Mouse (Mus musculus) kidney, embryonic 16.5 days (tissue): ENCODE results near the gene Josd1. TPM values are rescaled to one million over a fixed set of nuclear protein-coding genes. Genes with fewer than 3 reads are reported as not detected.

Source experiments
- ATAC-seq: fragments of 200-750 bp; cut with Nextera tagmentation; 2 replicates; pipeline ENCODE4 v1.8.0; 2017; ENCODE audit warnings: moderate TSS enrichment; ENCODE audit not compliant: low FRiP score, low TSS enrichment
- H3K27ac ChIP-seq: fragments of 300-500 bp; sonication (generic); 2 replicates; pipeline ENCODE4 v1.5.1; 2014; ENCODE audit warnings: low read length
- H3K27me3 ChIP-seq: fragments of 300-500 bp; sonication (generic); 2 replicates; pipeline ENCODE4 v1.6.1; 2014; ENCODE audit warnings: low read length, control low read depth, mixed read lengths; ENCODE audit not compliant: insufficient read depth
- H3K36me3 ChIP-seq: fragments of 300-500 bp; sonication (generic); 2 replicates; pipeline ENCODE4 v1.6.1; 2014; ENCODE audit warnings: low read length, control low read depth, mixed read lengths; ENCODE audit not compliant: insufficient read depth
- H3K4me1 ChIP-seq: fragments of 300-500 bp; sonication (generic); 2 replicates; pipeline ENCODE4 v1.6.1; 2014; ENCODE audit warnings: low read length, control low read depth, mixed read lengths; ENCODE audit not compliant: insufficient read depth
- H3K4me2 ChIP-seq: fragments of 300-500 bp; sonication (generic); replicated peaks from 2 replicates; pipeline ENCODE4 v1.6.1; 2014; ENCODE audit warnings: low read depth, low read length
- H3K4me3 ChIP-seq: fragments of 300-500 bp; sonication (generic); 2 replicates; pipeline ENCODE4 v1.5.1; 2014; ENCODE audit warnings: mild to moderate bottlenecking, low read length
- H3K9ac ChIP-seq: fragments of 300-500 bp; sonication (generic); replicated peaks from 2 replicates; pipeline ENCODE4 v1.6.1; 2014; ENCODE audit warnings: low read length
- H3K9me3 ChIP-seq: fragments of 300-500 bp; sonication (generic); 2 replicates; pipeline ENCODE4 v1.6.1; 2016; ENCODE audit warnings: low read length, control low read depth
- WGBS: fragments of 180-500 bp; shearing (Covaris S2); extraction: QIAGEN DNeasy Blood & Tissue Kit; methylation state at CpG from one replicate; pipeline ENCODE4 v1.1.7; 2014; 5-methylcytosine and 5-hydroxymethylcytosine counted together
- polyA plus RNA-seq: library from polyadenylated mRNA; unstranded; fragments of >200 nt; fragmentation: Nextera tagmentation; extraction: Ambion mirVana; gene quantifications from 2 replicates; pipeline ENCODE4 v1.2.1, GENCODE M21; 2015

Gene Josd1
- polyA plus RNA-seq, 1 experiment from 2014 or later, result 18.2 TPM

DNA sequence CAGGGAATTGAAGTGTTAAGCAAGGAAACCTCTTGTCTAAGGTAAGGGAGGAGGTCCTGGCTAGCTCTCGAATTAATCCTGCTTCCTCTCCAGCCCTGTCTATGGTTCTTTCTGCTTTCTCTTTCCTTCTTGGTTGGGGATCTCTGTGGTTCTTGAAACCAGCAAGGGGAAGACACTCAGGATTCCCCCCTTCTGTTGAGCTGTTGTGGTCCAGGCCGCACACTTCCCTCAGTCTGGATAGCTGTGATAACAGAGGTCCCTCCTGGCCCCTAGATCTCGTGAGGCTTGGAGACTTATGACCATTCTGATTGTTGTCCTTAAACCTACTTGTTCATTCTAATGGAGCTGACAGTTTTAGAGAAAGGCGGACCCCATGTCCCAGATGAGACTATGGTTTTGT lies 6.8 kb upstream of the Josd1 start:
- H3K36me3 ChIP-seq, result 0 out of 2 replicates have a peak, but pooled peaks cover 3% of the 10 kb centered on the region
- no peak overlapping the region for H3K27ac ChIP-seq
- peaks cover 53% of the 10 kb centered on the region for H3K4me1 ChIP-seq
- H3K4me3 ChIP-seq, result no peak overlapping the region
- no peaks in the 10 kb centered on the region for H3K9me3 ChIP-seq
- 91% methylated on average over 4 of the region's 4 CpGs for WGBS
- no peak overlapping the region for H3K4me2 ChIP-seq
- no peak overlapping the region for H3K9ac ChIP-seq
- H3K27me3 ChIP-seq, result no peaks in the 10 kb centered on the region
- ATAC-seq, result no peak

DNA sequence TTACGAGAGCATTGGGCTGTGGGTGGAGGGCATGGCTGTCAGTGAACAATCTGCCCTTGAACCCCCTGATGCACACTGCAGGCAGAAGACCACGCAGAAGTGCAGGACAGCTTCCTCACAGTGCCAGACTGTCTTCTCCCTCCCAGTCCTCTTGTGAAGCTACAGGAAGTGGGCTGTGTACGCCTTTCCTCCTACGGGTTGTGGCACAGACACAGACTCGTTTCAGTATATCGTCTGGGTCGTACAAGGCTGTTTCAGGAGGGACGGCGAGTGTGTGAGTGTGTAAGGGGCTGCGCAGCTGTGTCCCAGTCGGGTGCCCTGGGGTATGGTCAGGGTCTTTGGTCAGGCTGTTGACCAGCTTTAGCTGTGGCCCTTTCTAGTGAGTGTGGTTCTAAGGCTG lies 6.0 kb upstream of the Josd1 start:
- no peak overlapping the region for H3K4me2 ChIP-seq

GRCm38 (mm10) chr15:79692334-79692733 lies 4.6 kb upstream of the Josd1 start:
- peak overlapping the region; percentile 76; the same call in 1 of the 2 replicates for H3K4me2 ChIP-seq
- H3K27ac ChIP-seq, result no peak overlapping the region
- H3K36me3 ChIP-seq, result 0 out of 2 replicates have a peak, but pooled peaks cover 3% of the 10 kb centered on the region
- H3K4me1 ChIP-seq, result peaks cover 55% of the 10 kb centered on the region
- no peak overlapping the region for H3K9ac ChIP-seq
- ATAC-seq, result no peak
- 51% methylated on average over 5 of the region's 5 CpGs for WGBS
- no peaks in the 10 kb centered on the region for H3K27me3 ChIP-seq
- no peaks in the 10 kb centered on the region for H3K9me3 ChIP-seq
- H3K4me3 ChIP-seq, result no peak overlapping the region

More for the DNA sequence above, 6.0 kb upstream of the Josd1 start:
- 69% methylated on average over 11 of the region's 11 CpGs for WGBS
- no peaks in the 10 kb centered on the region for H3K27me3 ChIP-seq
- no peak overlapping the region for H3K9ac ChIP-seq
- no peak for ATAC-seq
- H3K9me3 ChIP-seq, result no peaks in the 10 kb centered on the region
- H3K36me3 ChIP-seq, result 0 out of 2 replicates have a peak, but pooled peaks cover 3% of the 10 kb centered on the region
- no peak overlapping the region for H3K27ac ChIP-seq
- peaks cover 57% of the 10 kb centered on the region for H3K4me1 ChIP-seq
- H3K4me3 ChIP-seq, result 0 out of 2 replicates have a peak overlapping the region, but pooled peaks have one; percentile 5

- ATAC-seq, result peak; percentile 9
- H3K4me1 ChIP-seq, result peaks cover 48% of the 10 kb centered on the region
- peak overlapping the region; percentile 76 for H3K4me2 ChIP-seq
- H3K36me3 ChIP-seq, result 0 out of 2 replicates have a peak, but pooled peaks cover 3% of the 10 kb centered on the region
- 0% methylated on average over 45 of the region's 53 CpGs for WGBS
- peak overlapping the region; percentile 75 for H3K27ac ChIP-seq
- no peaks in the 10 kb centered on the region for H3K9me3 ChIP-seq
- H3K27me3 ChIP-seq, result no peaks in the 10 kb centered on the region
- H3K4me3 ChIP-seq, result peak overlapping the region; percentile 91
- H3K9ac ChIP-seq, result peak overlapping the region; percentile 91
Measured at GRCm38 (mm10) chr15:79691023-79691508, 3.3 kb upstream of the Josd1 start.

GRCm38 (mm10) chr15:79690426-79691022 lies 2.8 kb upstream of the Josd1 start, which contains the start of gene Gtpbp1:
TSS of gene Gtpbp1 (plus strand) at chr15:79690845.
- Histone ChIP-seq H3K9ac (peak within 1 kb of the TSS; percentile 91), H3K4me1 (peaks cover 53% of the 10 kb centered on the region), H3K9me3 (no peaks in the 10 kb centered on the region), H3K27me3 (no peaks in the 10 kb centered on the region), H3K36me3 (0 out of 2 replicates have a peak, but pooled peaks cover 3% of the 10 kb centered on the region), H3K4me2 (peak within 1 kb of the TSS; percentile 84), H3K27ac (peak within 1 kb of the TSS; percentile 75), H3K4me3 (peak within 1 kb of the TSS; percentile 91)
- ATAC-seq, result peak; percentile 97
- under 1% methylated on average over 45 of the region's 45 CpGs for WGBS

DNA sequence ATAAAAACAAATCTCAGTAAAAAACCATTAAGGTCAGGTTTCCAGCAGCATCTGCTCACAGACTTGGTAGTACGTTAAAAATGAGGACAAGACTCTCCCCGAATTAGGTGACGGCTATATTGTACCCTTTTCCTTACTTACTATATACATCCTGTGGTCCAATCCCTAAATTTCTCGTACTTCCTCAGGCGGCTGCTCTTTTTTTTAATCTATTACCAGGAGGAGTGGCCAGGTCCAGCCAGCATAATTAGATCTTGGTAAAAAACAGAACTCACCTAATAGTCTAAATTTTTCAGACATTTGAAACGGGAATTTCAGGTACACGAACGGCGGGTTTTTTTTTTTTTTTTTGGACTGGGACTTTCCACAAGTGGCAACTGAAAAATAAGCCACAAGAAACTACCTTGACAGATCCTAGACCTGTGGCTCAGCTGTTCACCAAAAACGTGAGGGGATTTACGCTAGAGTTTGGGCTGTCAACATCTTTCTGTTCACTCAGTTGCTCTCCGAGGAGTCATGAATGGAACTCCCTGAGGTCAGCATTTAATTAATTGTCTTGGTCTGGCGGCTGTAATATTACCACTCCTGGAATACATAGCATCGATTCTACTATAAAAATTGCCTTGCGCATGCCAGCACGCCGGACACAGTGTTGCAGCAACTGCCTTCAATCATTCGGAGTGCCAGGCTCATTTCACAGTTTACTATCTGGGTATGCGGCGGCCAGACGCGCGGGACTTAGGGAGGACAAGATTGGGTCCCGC lies 2.1 kb upstream of the Josd1 start:
- H3K4me2 ChIP-seq, result peak overlapping the region; percentile 84
- H3K4me3 ChIP-seq, result peak overlapping the region; percentile 91
- H3K36me3 ChIP-seq, result 0 out of 2 replicates have a peak, but pooled peaks cover under 1% of the 10 kb centered on the region
- 7% methylated on average over 24 of the region's 24 CpGs for WGBS
- H3K9ac ChIP-seq, result peak overlapping the region; percentile 56
- H3K9me3 ChIP-seq, result no peaks in the 10 kb centered on the region
- H3K27me3 ChIP-seq, result no peaks in the 10 kb centered on the region
- H3K4me1 ChIP-seq, result peaks cover 60% of the 10 kb centered on the region
- no peak for ATAC-seq
- H3K27ac ChIP-seq, result peak overlapping the region; percentile 53; the same call in 1 of the 2 replicates

DNA sequence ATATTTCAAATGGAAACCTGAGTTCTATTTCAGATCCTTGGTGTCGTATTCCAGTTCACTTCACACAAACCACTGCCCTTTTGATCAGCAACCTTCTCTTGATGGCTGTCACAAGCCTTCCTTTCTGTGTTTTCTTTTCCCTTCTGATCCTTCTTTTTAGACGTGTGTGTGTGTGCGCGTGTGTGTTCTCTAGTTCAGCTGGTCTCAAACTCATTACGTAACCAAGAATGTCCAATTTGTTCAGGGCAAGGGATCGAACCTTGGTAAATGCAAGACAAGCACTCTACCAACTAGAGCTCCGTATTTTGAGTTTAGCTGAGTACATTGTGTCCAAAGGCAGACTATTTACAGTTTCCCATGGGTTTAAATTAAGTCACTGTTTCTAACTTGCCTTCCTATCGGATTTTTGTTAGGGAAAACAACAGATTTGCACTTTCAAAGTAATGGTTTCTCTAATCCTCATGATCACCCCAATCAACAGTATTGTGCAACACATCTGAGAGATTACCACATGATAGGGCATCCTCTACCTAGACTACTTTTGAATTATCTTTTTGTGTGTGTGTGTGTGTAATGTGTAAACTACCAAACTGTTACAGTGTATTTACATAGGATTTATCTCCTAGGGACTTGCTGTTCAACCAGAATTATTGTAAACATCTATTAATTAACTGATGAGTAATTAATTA lies 693 bp upstream of the Josd1 start:
- Histone ChIP-seq H3K9me3 (no peaks in the 10 kb centered on the region), H3K4me1 (peaks cover 67% of the 10 kb centered on the region)
- 2% methylated on average over 8 of the region's 8 CpGs for WGBS

GRCm38 (mm10) chr15:79687175-79687574 lies 544 bp downstream of the Josd1 start:
- Histone ChIP-seq H3K4me3 (peak overlapping the region; percentile 83), H3K27ac (peak overlapping the region; percentile 97), H3K4me2 (peak overlapping the region; percentile 79), H3K9me3 (no peaks in the 10 kb centered on the region), H3K4me1 (peaks cover 69% of the 10 kb centered on the region), H3K9ac (peak overlapping the region; percentile 95), H3K27me3 (no peaks in the 10 kb centered on the region), H3K36me3 (no peaks in the 10 kb centered on the region)
- WGBS, result 1% methylated on average over 25 of the region's 33 CpGs
- no peak for ATAC-seq

More for the DNA sequence above, 693 bp upstream of the Josd1 start:
- H3K4me2 ChIP-seq, result peak overlapping the region; percentile 79
- H3K27me3 ChIP-seq, result no peaks in the 10 kb centered on the region
- no peaks in the 10 kb centered on the region for H3K36me3 ChIP-seq
- ATAC-seq, result no peak
- peak overlapping the region; percentile 83 for H3K4me3 ChIP-seq
- peak overlapping the region; percentile 95 for H3K9ac ChIP-seq
- peak overlapping the region; percentile 97 for H3K27ac ChIP-seq

GRCm38 (mm10) chr15:79686046-79686869 lies 1.5 kb downstream of the Josd1 start:
- no peaks in the 10 kb centered on the region for H3K27me3 ChIP-seq
- peaks cover 63% of the 10 kb centered on the region for H3K4me1 ChIP-seq
- no peak overlapping the region for H3K27ac ChIP-seq
- H3K9ac ChIP-seq, result peak overlapping the region; percentile 95
- no peaks in the 10 kb centered on the region for H3K9me3 ChIP-seq
- H3K4me2 ChIP-seq, result peak overlapping the region; percentile 79
- H3K4me3 ChIP-seq, result peak overlapping the region; percentile 83
- no peaks in the 10 kb centered on the region for H3K36me3 ChIP-seq
- no peak for ATAC-seq
- WGBS, result 14% methylated on average over 15 of the region's 15 CpGs
